Mouse (Mus musculus) midbrain, postnatal 0 days (tissue): ENCODE results near the gene Zfp597. TPM values are rescaled to one million over a fixed set of nuclear protein-coding genes. Genes with fewer than 3 reads are reported as not detected.
A peak's percentile ranks its signal among the peaks of the same experiment; 100 is the strongest.

Experiments
- ATAC-seq: fragments of 200-750 bp; cut with Nextera tagmentation; 2 replicates; pipeline ENCODE4 v1.8.0; 2017; ENCODE audit warnings: moderate number of reproducible peaks, mild to moderate bottlenecking, moderate TSS enrichment, moderate library complexity; ENCODE audit not compliant: low FRiP score
- DNase-seq: peaks from one replicate; pipeline ENCODE4 v3.0.0-alpha.2; 2015; ENCODE audit warnings: low spot score
- H3K27ac ChIP-seq: fragments of 300-500 bp; sonication (generic); 2 replicates; pipeline ENCODE4 v1.5.1; 2014; ENCODE audit warnings: low read depth, mild to moderate bottlenecking, low read length, mixed read lengths
- H3K27me3 ChIP-seq: fragments of 300-500 bp; sonication (generic); 2 replicates; pipeline ENCODE4 v1.6.1; 2014; ENCODE audit warnings: low read length, control low read depth, mixed read lengths; ENCODE audit not compliant: insufficient read depth
- H3K36me3 ChIP-seq: fragments of 300-500 bp; sonication (generic); 2 replicates; pipeline ENCODE4 v1.6.1; 2014; ENCODE audit warnings: low read length, control low read depth, mixed read lengths; ENCODE audit not compliant: insufficient read depth
- H3K4me1 ChIP-seq: fragments of 300-500 bp; sonication (generic); 2 replicates; pipeline ENCODE4 v1.6.1; 2014; ENCODE audit warnings: mild to moderate bottlenecking, control low read depth, antibody characterized with exemption, low read length, mixed read lengths; ENCODE audit not compliant: insufficient read depth
- H3K4me2 ChIP-seq: fragments of 300-500 bp; sonication (generic); 2 replicates; pipeline ENCODE4 v1.6.1; 2014; ENCODE audit warnings: low read depth, mild to moderate bottlenecking, low read length, mixed read lengths; ENCODE audit not compliant: poor library complexity, severe bottlenecking
- H3K4me3 ChIP-seq: fragments of 300-500 bp; sonication (generic); 2 replicates; pipeline ENCODE4 v1.5.1; 2014; ENCODE audit warnings: low read depth, mild to moderate bottlenecking, low read length, moderate library complexity
- H3K9ac ChIP-seq: fragments of 300-500 bp; sonication (generic); replicated peaks from 2 replicates; pipeline ENCODE4 v1.6.1; 2014; ENCODE audit warnings: mild to moderate bottlenecking, low read length, moderate library complexity, mixed read lengths; ENCODE audit not compliant: poor library complexity, severe bottlenecking
- H3K9me3 ChIP-seq: fragments of 300-500 bp; sonication (generic); 2 replicates; pipeline ENCODE4 v1.6.1; 2016; ENCODE audit warnings: low read length, control low read depth
- CTCF ChIP-seq: IDR thresholded peaks from 2 replicates; pipeline ENCODE4 v1.5.1; 2016; ENCODE audit warnings: antibody characterized with exemption, mild to moderate bottlenecking
- WGBS: fragments of 180-500 bp; shearing (Covaris S2); extraction: QIAGEN DNeasy Blood & Tissue Kit; methylation state at CpG from one replicate; pipeline ENCODE4 v1.1.7; 2014; 5-methylcytosine and 5-hydroxymethylcytosine counted together
- polyA plus RNA-seq: library from polyadenylated mRNA; unstranded; fragments of >200 nt; fragmentation: Nextera tagmentation; extraction: Ambion mirVana; gene quantifications from 2 replicates; pipeline ENCODE4 v1.2.1, GENCODE M21; 2015
- total RNA-seq: library from RNA; depleted of rRNA; stranded (reverse); fragments of >200 nt; gene quantifications from 2 replicates; pipeline ENCODE4 v1.2.3, GENCODE M21; 2014

The Zfp597 gene
- total and polyA plus RNA-seq, 2 experiments from 2014 or later: 14.9 to 43.4 TPM

DNA sequence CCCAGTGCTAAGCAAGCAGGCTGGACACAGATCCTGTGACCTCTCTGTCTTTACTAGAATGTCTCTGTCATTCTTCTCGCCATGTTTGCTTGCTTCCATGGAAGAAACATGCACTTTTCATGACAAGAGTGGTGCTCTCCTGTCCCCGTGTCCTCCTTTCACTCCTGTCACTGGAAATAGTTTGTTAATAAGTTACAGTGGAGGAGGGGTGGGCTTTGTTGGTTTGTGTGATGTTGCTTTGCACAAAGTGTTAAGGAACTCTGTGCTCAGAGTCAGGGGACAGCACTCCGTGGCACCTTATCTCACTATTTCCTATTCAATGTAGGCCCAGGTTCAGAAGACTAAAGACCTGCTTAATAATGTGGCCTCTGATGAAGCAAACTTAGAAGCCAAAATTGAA is 39.2 kb upstream of the Zfp597 start:
- no peak overlapping the region for H3K9ac ChIP-seq
- H3K4me2 ChIP-seq: no peak overlapping the region
- no peaks in the 10 kb centered on the region for H3K4me1 ChIP-seq
- H3K36me3 ChIP-seq: peaks cover 56% of the 10 kb centered on the region
- no peak for ATAC-seq
- 92% methylated on average over 3 of the region's 3 CpGs for WGBS
- no peaks in the 10 kb centered on the region for H3K9me3 ChIP-seq
- H3K27ac ChIP-seq: no peak overlapping the region
- no peaks in the 10 kb centered on the region for H3K27me3 ChIP-seq
- DNase-seq: no peak
- TF ChIP-seq CTCF: no peak
- H3K4me3 ChIP-seq: no peak overlapping the region

DNA sequence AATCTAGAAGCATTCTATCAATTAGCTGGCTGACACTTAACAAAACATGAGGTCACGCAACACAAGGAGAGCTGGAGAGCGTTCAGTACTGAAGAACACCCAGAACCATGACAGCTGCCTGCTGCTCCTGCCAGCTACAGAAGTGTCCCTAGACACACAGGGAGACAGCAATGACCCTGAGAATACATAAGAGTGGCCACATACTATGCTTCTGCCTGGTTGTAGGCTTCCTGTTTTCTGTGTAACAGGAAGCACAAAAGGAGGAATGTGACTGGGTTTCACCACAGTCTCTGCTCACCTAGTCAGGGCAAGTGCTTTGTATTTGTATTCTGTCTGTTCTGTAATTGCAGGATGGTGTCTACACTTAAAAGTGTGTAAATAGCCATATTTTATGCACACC is 36.4 kb upstream of the Zfp597 start:
- TF ChIP-seq CTCF: no peak
- H3K27me3 ChIP-seq: no peaks in the 10 kb centered on the region
- ATAC-seq (no peak), DNase-seq (no peak)
- H3K9me3 ChIP-seq: no peaks in the 10 kb centered on the region
- no peak overlapping the region for H3K27ac ChIP-seq
- no peak overlapping the region for H3K4me2 ChIP-seq
- no peaks in the 10 kb centered on the region for H3K4me1 ChIP-seq
- WGBS: 91% methylated on average over 2 of the region's 2 CpGs
- H3K4me3 ChIP-seq: no peak overlapping the region
- peaks cover 50% of the 10 kb centered on the region for H3K36me3 ChIP-seq
- no peak overlapping the region for H3K9ac ChIP-seq

DNA sequence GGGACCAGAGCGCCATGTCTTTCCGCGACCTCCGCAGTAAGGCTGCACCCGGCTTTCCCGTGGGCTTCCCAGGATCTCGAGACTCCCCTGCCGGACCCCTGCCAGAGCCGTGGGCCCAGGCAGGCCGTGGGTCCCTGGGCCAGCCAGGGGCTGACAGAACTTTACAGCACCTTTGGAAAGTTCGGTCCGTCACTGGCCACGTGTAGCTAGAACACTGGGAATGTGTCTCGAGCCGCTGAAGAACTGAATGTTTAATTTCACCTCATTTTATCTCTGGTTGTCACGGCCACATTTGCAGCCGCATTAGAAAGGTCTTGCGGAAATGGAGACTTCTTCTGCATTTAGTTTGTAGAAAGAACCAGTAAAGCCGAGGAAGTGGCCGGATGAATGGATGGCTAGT is 24.8 kb upstream of the Zfp597 start:
- Histone ChIP-seq H3K4me1 (peaks cover 5% of the 10 kb centered on the region; the same call in 1 of the 2 replicates), H3K4me2 (peak overlapping the region; percentile 74), H3K9me3 (no peaks in the 10 kb centered on the region), H3K27ac (peak overlapping the region; percentile 80), H3K27me3 (no peaks in the 10 kb centered on the region), H3K4me3 (peak overlapping the region; percentile 59), H3K9ac (peak overlapping the region; percentile 73), H3K36me3 (peaks cover 22% of the 10 kb centered on the region)
- no peak for DNase-seq
- 7% methylated on average over 20 of the region's 20 CpGs for WGBS
- ATAC-seq: no peak; the same call in 1 of the 2 replicates
- TF ChIP-seq CTCF: no peak

DNA sequence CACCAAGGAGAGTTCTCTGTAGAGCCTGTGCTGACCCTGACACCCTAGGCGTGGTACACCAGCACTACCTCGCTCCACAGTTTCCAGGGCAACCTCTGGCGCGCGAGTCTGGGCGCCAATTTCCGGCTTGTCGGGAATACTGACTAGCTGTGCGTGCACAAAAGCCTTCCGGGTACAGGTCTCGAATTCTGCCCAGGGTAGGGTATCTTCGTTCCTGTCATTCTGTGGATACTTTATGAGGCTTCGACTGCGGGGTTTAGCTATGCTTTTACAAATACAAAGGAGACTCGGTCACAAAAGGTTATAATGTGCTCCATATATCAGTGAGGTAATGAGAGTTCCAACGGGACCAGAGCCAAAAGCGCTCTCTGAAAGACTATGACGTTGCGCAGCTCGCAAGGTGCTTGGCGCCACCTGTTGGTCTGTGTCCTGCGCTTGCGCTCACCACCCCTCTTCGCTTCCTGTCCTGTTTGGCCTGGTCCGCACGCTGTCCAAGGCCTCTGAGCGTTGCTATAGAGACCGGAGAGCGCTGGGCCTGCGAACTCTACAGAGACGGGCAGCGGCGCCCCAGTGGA is 24.3 kb upstream of the Zfp597 start, which contains the start of the genes 1700037C18Rik and Cluap1:
Gene 1700037C18Rik (minus strand): TSS at position 153 of the 575 bp plus-strand sequence.
Gene Cluap1 (plus strand): TSS at position 265 of the 575 bp plus-strand sequence.
- ATAC-seq: peak; percentile 96
- Histone ChIP-seq H3K27ac (peak within 1 kb of the TSS; percentile 80), H3K4me3 (peak within 1 kb of the TSS; percentile 59), H3K36me3 (peaks cover 27% of the 10 kb centered on the region), H3K9ac (peak within 1 kb of the TSS; percentile 73), H3K9me3 (no peaks in the 10 kb centered on the region), H3K4me1 (peaks cover 5% of the 10 kb centered on the region; the same call in 1 of the 2 replicates), H3K4me2 (peak within 1 kb of the TSS; percentile 74), H3K27me3 (no peaks in the 10 kb centered on the region)
- WGBS: under 1% methylated on average over 33 of the region's 33 CpGs
- DNase-seq: peak; percentile 97
- TF ChIP-seq CTCF: peak; percentile 83

DNA sequence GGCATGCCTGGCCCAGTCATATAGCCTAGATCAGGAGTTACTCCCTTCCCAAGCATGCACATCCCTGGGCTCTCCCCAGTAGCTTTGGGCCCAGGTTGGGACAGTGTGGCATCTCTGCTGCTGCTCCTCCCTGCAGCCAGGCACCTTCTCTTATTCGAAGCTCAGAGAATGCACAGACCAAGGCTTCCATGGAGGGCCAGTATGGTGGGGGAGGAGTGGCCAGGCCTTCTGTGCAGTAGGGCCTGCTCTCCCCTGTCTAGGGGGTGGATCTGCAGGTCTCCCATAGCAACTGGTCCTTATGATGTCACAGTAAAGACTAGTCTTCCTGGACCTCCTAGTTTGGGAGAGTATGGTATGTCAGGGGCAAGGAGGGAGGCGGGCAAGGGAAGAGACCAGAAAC is 23.1 kb upstream of the Zfp597 start:
- 0 out of 2 replicates have a peak overlapping the region, but pooled peaks have one; percentile 59 for H3K4me3 ChIP-seq

DNA sequence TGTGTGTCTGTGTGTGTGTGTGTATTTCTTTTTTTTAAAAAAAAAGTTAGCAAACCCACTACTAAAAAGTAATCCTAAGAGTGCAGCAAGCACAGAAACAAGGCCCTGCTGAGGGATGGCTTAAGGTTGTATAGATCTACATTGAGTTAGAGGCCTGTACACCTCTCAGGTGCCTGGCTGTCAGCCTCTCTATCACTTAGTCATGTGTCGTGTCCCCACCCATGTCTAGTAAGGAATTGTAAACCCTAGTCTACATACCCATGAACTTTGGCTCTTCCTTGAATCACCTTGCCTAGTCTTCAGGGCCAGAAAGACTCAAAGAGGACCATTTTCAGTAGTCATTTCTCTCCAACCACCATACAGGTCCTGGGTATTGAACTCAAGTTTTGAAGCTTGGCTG is 12.2 kb upstream of the Zfp597 start:
- Histone ChIP-seq H3K4me3 (no peak overlapping the region), H3K9me3 (no peaks in the 10 kb centered on the region), H3K27me3 (no peaks in the 10 kb centered on the region), H3K9ac (no peak overlapping the region), H3K4me2 (no peak overlapping the region), H3K36me3 (peaks cover 55% of the 10 kb centered on the region), H3K27ac (no peak overlapping the region), H3K4me1 (no peaks in the 10 kb centered on the region)
- DNase-seq (no peak), ATAC-seq (no peak)
- TF ChIP-seq CTCF: no peak
- 91% methylated on average over 1 of the region's 1 CpGs for WGBS

More for the DNA sequence above, 23.1 kb upstream of the Zfp597 start:
- DNase-seq (no peak), ATAC-seq (no peak)
- 78% methylated on average over 2 of the region's 2 CpGs for whole genome bisulfite sequencing
- Histone ChIP-seq H3K9ac (no peak overlapping the region), H3K27me3 (no peaks in the 10 kb centered on the region), H3K4me1 (peaks cover 5% of the 10 kb centered on the region; the same call in 1 of the 2 replicates), H3K36me3 (peaks cover 33% of the 10 kb centered on the region), H3K9me3 (no peaks in the 10 kb centered on the region), H3K27ac (peak overlapping the region; percentile 20; the same call in 1 of the 2 replicates), H3K4me2 (no peak overlapping the region)
- TF ChIP-seq CTCF: no peak
